Mouse (Mus musculus): Measurements from ENCODE around the gene Nhsl2.

The Nhsl2 gene

DNA sequence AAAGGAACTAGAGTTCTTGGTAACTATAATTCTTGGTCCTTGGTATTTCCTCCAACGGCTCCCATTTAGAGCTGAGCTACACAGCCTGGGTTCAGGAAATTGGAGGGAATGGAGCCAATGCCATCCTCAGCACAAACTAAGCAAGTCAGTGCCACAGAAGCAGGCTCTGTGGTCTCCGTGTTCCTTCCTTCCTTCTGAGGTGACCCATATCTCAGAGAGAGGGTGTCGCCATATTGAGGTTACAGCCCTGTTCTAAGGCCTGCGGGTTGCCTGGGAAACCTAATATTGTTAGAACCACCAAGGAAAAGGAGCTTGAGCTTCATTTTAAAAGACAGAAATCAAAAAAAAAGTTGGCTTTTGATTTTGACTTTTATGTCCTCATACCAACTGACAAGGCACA, 193.2 kb downstream of the Nhsl2 start:
- no peak for DNase-seq (ENCODE audit: low spot score in 2 of 2)

DNA sequence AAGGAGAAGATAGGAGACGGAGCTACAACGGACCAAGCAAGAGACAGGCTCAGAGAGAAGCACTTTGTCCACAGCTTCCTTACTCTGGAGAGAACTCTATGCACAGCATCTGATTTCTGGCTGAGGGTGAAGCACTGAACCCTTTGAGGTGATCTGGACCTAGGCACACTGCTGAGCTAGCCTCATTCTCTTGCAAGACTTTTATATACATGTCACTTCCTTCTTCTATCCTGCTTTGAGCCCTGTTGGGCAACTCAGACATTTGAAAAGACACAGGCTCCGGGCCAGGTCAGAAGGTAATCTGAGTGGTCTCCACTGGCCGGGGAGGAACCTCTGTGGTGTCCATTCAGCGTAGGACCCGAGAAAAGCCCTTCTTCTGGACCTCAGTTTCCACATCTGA, 201.4 kb downstream of the Nhsl2 start:
- no peak for DNase-seq (ENCODE audit: low spot score in 2 of 2)

DNA sequence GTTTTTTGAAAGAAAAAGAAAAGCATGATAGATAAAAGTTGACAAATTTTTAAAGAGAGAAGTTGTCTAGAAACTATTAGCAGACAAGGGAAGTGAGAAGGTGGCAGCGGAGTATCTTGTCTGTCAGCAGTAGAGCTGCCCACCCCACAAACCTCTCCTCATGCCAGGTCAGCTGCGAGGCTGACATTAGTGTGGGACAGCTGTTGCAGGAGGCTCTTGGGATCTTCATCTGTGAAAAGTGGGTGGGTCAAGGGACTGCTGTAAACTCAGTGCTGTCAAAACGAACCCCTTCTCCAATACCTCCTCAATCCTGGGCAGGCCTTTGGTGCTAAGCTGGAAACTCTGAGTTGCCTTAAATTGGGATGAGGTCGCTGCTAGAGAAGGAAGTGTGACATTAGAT, 202.0 kb downstream of the Nhsl2 start:
- no peak for DNase-seq (ENCODE audit: low spot score in 2 of 2)

DNA sequence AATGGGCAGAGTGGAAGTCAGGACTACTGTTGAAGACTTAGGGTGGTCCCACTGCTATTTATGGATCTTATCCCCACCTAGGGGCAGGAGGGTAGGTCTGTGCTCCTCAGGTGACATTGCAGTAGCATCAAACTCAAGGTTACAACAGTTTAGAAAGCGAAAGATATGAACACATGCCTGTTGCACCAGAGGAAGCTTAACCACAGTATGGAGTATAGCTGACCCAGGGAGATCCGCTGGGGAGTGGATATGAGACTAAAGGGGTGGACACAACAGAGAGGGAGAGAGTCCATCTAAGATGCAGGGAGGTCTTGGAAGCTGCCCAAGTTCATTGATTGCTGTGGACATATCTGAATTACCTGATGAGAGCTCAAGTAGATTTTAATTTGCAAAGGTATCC, 204.2 kb downstream of the Nhsl2 start:
- no peak for DNase-seq (ENCODE audit: low spot score in 2 of 2)

DNA sequence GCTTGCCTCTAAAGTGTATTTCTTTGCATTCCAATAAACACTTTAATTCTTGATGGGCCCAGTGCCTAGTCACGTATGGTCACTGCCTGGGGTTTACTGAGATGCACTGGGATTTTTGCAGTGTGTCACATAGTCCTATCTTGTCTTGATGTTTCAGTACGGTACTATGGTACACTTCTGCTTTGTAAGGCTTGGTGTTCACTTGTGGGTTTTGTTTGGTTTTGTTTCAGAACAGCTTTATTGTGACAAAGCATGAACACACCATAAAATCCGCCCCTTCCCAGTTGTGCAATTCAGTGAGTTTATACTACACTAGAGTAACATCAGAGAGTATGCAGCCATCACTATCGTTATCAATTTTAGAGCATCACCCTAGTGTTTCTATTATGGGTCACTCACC, 204.8 kb downstream of the Nhsl2 start:
- DNase-seq (ENCODE audit: low spot score in 2 of 2): no peak

DNA sequence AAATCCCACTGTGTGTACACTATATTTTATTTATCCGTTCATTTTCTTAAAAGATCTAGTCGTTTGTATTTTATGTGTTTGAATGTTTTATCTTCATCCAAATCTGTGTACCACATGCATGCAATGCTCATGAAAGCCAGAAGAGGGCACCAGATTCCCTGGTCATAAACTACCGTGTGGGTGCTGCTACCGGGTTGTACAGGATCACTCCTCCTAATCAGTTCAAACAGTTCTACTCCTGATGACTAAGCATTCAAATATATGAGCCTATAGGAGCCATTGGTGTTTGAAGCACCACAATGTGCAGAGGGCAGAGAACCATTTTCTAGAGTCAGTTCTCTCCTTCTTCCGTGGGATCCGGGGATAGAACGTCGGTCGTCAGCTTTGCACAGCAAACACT, 210.3 kb downstream of the Nhsl2 start:
- DNase-seq (ENCODE audit: low spot score in 2 of 2): peak in 1 of 2 experiments; percentile 53

DNA sequence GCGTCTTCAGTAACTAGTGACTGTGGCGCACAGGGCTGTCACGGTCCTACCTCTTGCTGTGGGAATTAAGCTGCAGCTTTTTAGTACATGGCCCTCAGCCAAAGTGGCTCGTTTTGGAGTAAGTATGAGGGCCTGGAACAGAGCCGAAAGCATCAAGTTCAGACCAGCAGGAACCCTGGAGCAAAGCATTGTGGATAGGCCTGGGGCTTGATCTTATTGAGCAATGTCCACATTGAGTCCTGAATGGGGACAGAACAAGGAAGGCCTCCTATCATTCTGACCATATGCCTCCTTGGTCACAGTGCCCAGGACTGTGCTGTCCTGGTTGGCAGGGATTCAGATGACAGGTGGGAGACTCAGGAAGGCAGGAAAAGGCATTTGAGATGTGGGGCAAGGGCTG, 211.1 kb downstream of the Nhsl2 start:
- DNase-seq (ENCODE audit: low spot score in 2 of 2): no peak

DNA sequence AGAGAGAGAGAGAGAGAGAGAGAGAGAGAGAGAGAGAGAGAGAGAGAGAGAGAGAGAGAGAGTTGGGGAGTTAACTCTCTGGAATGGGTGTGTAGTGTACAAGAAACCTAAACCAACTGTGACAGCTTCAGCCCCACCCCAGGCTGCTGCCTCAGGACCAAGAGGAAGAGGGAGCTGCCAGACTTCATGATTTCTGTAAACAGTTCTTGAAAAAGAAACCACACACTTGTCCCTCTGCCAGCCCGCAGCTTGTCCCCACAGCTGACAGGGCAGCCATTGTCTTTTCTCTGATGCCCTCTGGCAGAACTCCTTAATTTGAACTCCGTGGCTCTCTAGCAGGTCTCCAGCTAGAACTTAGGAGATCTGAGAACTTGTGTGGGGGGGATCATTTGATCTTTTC, 211.7 kb downstream of the Nhsl2 start:
- DNase-seq (ENCODE audit: low spot score in 2 of 2): no peak

DNA sequence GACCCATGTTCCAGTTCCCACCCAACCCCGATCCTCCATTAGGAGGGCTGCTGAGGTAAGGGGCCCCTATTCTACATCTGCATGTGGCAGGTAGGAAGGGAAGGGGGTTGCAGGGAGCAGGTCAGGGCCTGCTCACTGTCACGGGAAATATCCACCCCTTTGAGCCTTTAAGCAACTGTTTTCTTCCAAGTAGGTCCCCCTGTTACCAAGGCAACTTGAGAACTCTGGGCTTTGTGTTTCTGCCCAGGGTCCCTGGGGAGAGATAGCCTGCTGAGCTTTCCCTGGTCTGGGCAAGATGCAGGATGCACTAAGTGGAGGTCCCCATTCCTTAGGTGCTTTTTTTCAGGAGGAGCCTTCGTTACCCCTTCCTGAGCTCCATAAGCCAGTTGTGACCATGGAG, 214.9 kb downstream of the Nhsl2 start:
- DNase-seq (ENCODE audit: low spot score in 2 of 2): no peak

DNA sequence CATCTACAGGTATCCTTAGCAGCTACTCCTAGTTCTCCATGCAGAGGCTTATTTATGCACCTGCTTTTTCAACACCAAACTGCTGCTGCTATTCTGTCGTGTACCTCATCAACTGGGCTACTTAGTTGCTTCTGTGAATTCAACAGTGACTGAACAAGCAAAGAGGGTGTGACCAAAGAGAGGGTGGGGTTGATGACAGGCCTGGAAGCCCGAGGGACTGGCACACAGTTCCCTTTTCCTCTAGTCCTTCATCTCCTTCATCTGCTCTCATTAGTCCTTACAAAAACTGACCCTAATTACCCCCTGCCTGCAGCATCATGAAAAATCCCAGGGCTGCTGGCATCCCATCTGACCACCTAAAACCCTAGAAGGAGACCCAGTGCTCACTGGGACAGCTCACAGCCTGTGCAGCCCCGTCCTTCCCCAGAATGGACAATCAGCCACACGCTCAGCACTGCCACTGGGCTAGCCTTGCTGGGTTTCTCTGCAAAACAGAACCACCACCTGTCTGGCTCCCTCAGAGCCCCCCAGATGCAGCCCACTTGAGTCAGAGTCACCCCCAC, 216.1 kb downstream of the Nhsl2 start:
- no peak for DNase-seq (ENCODE audit: low spot score in 2 of 2)

DNA sequence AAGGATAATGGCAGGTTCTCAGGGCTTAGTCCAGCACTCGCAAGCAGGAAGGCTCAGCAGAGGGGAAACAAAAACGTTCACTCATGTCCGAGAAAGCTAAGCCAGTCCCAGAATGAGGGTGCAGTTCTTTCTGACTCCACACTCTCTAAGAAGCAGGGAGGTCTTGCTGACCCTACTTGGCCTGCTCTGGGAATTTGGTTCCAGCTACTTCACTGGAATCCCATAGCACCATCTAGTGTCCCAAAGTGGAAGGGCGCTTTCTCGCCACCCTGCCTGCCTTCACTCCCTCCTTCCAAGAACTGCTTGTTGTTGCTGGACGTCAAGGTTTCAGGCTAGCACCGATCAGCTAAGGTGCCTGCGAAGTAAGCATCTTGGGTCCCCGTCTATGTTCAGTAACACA, 216.9 kb downstream of the Nhsl2 start:
- peak; percentile 40 to 64 for DNase-seq (ENCODE audit: low spot score in 2 of 2)

DNA sequence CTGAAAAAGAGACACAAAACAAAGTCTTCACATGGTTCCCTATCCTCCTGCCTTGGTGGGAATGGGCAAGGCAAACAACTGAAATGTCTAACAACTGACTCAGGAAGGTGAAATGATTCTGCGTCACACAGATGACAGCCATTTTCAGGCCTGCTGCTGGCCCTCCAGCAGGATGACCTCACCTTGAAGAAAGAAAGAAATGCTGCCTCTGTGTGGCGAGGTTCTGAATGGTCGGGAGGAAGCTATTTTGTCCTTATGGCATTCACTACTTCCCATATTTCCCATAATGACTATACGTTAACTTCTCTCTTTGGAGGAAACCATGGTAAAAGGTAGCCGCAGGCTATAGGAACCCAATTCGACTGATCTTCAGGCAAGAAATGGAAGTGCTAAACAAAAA, 217.9 kb downstream of the Nhsl2 start:
- DNase-seq (ENCODE audit: low spot score in 2 of 2): no peak

DNA sequence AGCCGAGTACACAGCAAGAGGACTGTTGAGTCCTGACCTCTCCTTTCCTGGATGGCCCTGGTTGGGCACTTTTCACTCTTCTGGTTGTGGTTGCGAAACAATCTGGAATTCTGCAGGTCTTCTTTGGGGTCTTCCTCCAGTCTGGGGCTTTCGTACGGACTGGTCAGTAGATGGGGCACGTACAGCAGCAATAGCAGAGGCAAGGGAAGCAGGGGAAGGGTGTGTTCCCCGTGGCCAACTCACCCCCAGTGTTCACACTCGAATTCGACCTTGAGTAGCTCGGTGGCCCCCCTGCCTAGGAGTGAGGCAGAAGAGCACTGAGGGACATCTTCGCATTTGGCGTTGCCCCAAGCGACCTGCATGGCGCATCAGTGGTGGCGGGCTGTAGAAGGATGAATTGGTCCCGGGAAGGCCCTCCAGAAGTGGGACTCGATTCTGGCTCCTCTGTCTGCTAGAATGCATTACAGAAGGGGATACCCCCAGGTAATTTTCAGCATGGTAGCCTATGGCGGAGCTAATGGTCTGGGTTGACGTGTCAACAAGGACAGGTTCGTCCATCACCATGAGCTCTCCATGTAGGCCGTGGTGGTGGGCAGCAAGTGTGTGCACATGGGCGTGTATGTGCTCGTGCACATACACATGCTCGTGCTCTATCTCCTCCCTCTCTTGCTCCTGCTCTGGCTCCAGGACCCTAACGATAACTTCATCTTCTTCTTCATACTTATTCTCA, 219.8 kb downstream of the Nhsl2 start:
- DNase-seq (ENCODE audit: low spot score in 2 of 2): no peak

DNA sequence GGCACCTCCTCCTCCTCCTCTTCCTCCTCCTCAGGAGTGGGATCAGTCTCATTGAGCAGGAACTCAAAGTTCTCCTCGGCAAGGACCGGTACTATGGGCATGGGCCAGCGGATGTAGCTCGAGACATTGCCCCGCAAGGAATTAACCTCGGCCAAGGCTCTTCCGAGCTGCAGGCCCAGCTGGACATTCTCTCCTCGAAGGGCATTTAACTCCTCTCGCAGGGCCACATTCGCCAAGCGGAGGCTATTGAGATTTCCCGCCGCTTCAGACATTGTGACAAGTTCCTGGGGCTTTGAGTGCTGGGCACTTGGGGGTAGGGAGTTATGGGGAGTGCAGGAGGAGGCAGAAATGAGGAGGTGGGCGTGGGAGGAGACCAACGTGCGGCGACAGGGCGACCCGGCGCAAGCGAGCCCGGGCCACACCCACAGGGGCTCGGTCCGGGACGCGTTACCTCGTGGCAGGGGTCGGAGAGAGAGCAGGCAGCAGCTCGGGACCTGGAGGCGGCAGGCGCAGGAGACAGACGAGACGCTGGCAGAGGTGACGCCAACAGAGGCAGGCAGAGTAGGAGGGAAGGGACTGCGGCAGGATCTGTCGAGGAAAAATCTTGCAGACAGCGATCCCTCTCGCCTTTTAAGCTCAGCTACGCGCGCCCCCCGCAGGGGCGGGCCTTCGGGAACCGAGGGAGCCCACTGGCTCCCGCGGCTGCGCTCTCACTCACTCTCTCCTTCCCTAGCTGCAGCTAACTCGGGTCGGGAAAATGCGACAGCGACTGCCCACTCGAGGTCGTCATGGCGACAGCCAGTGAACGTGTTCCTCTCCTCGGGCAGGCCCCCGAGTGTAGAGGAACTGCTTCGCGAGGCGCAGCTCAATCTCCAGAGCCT, 221.6 kb downstream of the Nhsl2 start, which contains the start of gene Rtl5:
Gene Rtl5 (minus strand): TSS at position 714 of the 881 bp plus-strand sequence.
- DNase-seq (ENCODE audit: low spot score in 2 of 2): peak in 1 of 2 experiments; percentile 46

DNA sequence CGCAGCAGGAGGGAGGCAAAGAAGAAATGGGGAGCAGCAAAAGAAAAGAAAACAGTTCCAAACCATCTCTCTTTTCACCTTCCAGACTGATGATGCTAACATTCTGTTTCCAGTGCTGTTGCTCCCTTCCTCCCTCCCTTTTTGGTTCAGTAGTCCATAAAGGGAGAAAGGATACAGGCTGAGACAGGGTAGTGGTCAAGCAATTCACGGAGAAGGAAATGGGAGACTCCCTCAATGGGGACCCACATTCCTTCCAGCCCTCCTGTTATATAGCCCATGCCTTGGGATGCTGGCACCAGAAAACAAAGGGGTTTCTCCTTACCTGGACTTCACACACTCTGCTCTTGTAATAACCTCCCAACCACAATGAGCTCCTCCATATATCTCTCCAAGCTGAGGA, 222.3 kb downstream of the Nhsl2 start:
- DNase-seq (ENCODE audit: low spot score in 2 of 2): no peak

DNA sequence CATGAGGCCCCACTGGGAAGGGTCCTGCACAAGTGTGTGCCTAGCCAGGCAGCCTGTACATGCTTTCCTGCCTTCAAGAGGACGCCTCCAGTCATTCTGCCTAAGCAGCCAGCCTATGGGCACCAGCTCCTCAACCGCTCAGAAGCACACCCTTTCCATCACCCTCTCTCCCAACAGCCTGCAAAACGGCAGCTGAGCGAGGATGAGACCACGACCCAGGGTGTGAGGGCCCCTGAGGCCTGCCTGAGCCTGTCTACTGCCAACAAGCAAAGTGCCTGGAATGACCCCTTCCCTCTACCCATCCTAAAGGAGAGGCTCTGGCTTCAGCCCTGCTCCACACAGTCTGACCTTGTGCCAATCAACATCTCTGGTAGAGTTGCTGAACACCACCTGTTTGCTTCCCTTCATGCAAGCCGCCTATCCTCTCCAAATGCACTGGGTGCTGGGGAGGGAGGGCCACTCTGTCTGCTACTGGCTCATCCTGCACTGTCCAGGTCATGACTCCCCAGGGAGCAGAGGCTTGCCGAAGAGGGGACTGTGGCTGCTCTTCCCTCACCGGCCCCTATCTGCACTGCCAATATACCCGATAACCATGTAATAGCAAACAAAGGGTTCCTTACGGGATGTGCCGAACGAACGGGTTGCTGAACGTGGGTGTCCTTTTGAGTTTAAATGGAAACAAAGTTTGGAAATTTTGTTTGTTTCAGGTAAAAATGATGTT, 224.6 kb downstream of the Nhsl2 start:
- no peak for DNase-seq (ENCODE audit: low spot score in 2 of 2)

DNA sequence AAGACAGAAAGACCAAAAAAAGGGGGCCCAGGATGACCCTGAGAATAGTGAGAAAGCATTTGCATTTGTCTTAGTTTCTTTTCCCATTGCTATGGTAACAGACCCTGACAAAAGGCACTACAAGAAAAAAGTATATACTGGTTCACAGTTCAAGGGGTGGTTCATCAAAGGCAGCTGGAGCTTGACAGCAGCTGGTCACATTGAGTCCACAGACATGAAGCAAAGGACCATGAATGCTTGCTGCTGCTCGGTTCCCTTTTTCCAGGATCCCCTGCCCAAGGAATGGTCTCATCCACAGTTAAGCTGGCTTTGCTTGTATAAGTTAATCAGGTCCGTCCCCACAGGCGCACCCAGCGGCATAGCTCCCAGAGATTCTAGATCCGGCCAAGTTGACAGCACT, 225.2 kb downstream of the Nhsl2 start:
- DNase-seq (ENCODE audit: low spot score in 2 of 2): no peak

DNA sequence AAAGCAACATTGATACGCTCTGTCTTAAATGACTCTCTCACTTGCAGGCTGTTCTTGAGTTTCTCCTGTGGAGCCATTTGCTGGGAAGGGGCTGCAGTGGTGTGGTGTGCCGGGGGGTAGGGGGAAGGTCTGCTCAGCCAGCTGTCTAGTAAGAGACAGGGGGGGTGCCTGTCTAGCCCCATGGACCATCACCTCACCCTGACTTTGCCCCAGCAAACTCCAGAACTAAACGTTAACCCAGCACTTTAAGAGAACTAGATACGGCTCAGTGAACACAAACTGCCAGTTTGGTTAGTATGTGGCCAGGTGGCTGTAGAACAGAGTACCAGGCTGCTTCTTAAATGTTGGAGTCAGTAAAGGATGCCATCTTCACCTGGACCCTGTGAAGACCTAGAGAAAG, 226.0 kb downstream of the Nhsl2 start:
- no peak for DNase-seq (ENCODE audit: low spot score in 2 of 2)

DNA sequence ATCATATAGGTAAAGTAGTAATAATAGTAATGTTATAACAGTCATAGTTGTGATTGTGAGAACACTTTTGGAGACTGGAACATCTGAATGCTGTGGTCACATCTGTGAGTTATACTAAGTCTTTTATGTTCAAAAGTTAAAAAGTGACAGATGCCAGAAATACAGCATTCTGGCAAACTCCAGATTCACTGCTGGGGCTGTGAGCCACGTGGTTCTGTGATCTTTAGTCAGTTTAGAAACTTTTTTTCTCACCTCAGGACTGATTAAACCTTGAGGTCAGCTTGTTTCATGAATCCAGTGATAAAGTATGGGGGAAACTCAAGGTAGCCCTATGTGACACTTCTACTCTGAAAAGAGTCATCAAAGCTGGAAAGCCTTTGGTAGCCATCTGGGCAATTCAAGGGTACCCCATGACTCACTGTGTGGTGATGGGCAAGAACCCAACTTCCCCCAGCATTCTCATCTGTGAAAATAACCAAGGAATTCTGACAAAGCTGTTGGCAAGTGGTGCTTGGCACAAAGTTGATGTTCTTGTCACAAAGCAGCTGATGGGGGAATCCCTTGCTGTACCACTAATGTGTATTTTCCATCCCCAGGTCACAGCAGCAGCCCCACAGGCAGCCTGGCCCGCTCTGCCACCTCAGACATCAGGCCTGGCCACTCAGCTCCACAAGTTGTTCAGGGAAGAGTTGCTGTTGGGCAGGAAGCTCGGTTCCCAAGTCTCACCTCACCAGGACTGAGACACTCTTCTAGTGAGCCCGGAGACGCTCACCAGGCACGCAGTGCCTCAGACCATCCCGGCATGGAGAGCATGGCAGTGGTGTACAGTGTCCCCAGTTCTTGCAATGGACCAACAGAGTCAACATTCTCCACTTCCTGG, 227.9 kb downstream of the Nhsl2 start:
- DNase-seq (ENCODE audit: low spot score in 2 of 2): no peak

DNA sequence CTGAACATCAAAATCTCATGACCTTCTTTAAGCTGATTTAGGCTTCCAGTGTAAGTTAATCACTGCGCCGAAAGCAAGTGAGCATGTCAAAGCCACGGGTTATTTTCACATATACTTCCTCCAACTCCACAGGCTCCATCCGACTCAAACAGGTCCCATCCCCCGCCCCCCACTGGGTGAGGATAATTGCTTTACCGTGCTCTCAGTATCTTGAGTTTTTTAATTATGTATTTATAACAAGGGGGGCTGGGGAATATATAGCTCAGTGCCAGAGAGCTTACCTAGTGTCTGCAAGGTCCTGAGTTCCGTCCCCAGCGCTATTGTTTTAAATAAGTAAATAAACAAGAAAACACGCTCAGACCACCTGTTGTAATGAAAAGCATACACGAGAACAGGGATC, 231.9 kb downstream of the Nhsl2 start:
- no peak for DNase-seq (ENCODE audit: low spot score in 2 of 2)

All from spleen, postnatal 10 days (tissue).